Mouse (Mus musculus) kidney, adult 2 months (tissue): ENCODE results near the gene Asb6. TPM values are rescaled to one million over a fixed set of nuclear protein-coding genes. Genes with fewer than 3 reads are reported as not detected.

Experiments
- DNase-seq: peaks from one replicate; pipeline ENCODE4 v3.0.0; 2021
- H3K27ac ChIP-seq: fragments of 200-500 bp; 2 replicates; pipeline ENCODE4 v1.5.1; 2012; ENCODE audit warnings: low read depth, low read length, control low read depth, inconsistent platforms; ENCODE audit not compliant: insufficient read depth
- H3K27me3 ChIP-seq: fragments of 200-500 bp; replicated peaks from 2 replicates; pipeline ENCODE4 v1.6.1; 2012; ENCODE audit warnings: mild to moderate bottlenecking, moderate library complexity, low read length, inconsistent platforms; ENCODE audit not compliant: control insufficient read depth, insufficient read depth
- H3K36me3 ChIP-seq: fragments of 200-500 bp; 2 replicates; pipeline ENCODE4 v1.6.1; 2012; ENCODE audit warnings: mild to moderate bottlenecking, moderate library complexity, low read length, inconsistent platforms; ENCODE audit not compliant: control insufficient read depth, insufficient read depth
- H3K4me1 ChIP-seq: fragments of 200-500 bp; 2 replicates; pipeline ENCODE4 v1.6.1; 2011; ENCODE audit warnings: low read length; ENCODE audit not compliant: control insufficient read depth, insufficient read depth
- H3K4me3 ChIP-seq: fragments of 200-500 bp; 2 replicates; pipeline ENCODE4 v1.5.1; 2011; ENCODE audit warnings: mild to moderate bottlenecking, low read depth, low read length, control low read depth; ENCODE audit not compliant: insufficient read depth
- CTCF ChIP-seq: fragments of 200-500 bp; conservative IDR thresholded peaks from 2 replicates; pipeline ENCODE4 v1.5.1; 2011; ENCODE audit warnings: low read depth, mild to moderate bottlenecking, control low read depth, low read length, moderate library complexity, mixed read lengths; ENCODE audit not compliant: insufficient read depth, insufficient read length
- POLR2A ChIP-seq: fragments of 200-500 bp; IDR thresholded peaks from one replicate; pipeline ENCODE4 v1.6.1; 2011; ENCODE audit warnings: low read depth, low read length, control low read depth
- WGBS: fragments of 180-500 bp; shearing (Covaris S2); methylation state at CpG from one replicate; pipeline ENCODE4 v1.1.7; 2018; 5-methylcytosine and 5-hydroxymethylcytosine counted together
- polyA plus RNA-seq: library from polyadenylated mRNA; depleted of rRNA; stranded (reverse); fragments of >200 nt; gene quantifications from 2 replicates; pipeline ENCODE4 v1.2.3, GENCODE M21; 2012

Gene Asb6
- polyA plus RNA-seq, 1 experiment, result 24.5 TPM

DNA sequence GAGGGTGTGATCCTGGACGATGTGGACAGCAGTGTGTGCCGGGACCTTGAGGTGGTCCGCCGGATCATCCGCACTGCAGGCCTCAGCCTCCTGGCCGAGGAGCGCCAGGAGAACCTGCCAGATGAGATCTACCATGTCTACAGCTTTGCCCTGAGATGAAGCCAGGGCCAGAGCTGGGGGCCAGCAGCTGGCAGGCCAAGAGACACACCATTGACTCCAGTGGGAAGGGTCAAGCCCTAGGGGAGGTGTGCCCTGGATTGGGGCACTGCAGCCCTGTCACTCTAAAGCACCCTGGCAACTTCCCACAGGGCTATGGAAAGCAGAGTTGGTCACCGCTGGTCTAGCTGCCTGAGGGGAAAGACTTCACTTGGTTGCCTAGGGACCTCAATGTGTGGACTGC is 7.7 kb downstream of the Asb6 start:
- TF ChIP-seq CTCF (no peak), POLR2A (no peak)
- WGBS, result 90% methylated on average over 8 of the region's 8 CpGs
- Histone ChIP-seq H3K27ac (no peak overlapping the region), H3K27me3 (no peaks in the 10 kb centered on the region), H3K4me1 (peaks cover 7% of the 10 kb centered on the region; the same call in 1 of the 2 replicates), H3K36me3 (no peaks in the 10 kb centered on the region; the same call in 1 of the 2 replicates), H3K4me3 (no peak overlapping the region)
- no peak for DNase-seq

DNA sequence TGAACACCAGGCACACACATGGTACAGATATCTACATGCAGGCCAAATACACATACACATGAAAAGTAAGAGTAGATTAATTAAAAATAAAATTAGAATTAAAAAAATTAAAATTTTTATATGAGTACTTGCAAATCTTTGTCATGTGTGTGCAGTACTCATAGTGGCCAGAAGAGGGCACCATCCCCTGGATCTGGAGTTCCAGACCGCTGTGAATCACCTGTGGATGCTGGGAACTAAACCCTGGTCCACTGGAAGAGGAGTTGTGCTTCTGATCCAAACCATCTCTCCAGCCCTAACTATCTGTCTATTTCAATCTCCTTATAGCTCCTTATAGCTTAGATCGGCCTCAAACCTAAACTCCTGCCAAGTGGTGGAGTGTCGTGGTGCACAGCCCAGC is 9.1 kb downstream of the Asb6 start:
- H3K27ac ChIP-seq, result no peak overlapping the region
- DNase-seq, result no peak
- H3K36me3 ChIP-seq, result no peaks in the 10 kb centered on the region; the same call in 1 of the 2 replicates
- H3K4me3 ChIP-seq, result no peak overlapping the region
- no peaks in the 10 kb centered on the region for H3K4me1 ChIP-seq
- no peak for TF ChIP-seq POLR2A
- 0 out of 2 replicates have a peak, but pooled peaks have one; percentile 28 for TF ChIP-seq CTCF
- WGBS, result 93% methylated on average over 3 of the region's 3 CpGs
- no peaks in the 10 kb centered on the region for H3K27me3 ChIP-seq

DNA sequence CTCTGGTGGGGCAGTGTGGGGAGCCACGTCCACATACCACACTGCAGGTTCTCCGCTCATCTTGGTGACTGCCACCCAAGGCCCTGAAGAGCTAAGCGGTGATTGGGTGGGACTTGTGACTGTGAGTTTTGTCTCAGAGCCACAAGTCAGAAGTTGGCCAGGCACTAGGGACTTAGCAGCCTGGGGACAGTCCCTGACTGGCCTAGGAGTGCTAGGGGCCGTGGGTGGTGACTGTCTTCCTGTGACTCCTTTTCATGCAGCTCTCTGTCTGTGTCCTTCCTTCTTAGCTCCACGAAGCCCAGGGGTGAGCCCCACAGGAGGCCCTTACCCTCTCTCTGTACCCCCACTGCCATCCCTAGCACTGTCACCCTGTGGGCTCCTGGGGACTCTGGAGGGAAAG is 10.3 kb downstream of the Asb6 start:
- H3K36me3 ChIP-seq, result no peaks in the 10 kb centered on the region; the same call in 1 of the 2 replicates
- H3K4me1 ChIP-seq, result no peaks in the 10 kb centered on the region
- DNase-seq, result no peak
- no peak overlapping the region for H3K4me3 ChIP-seq
- H3K27me3 ChIP-seq, result no peaks in the 10 kb centered on the region
- H3K27ac ChIP-seq, result no peak overlapping the region
- 97% methylated on average over 5 of the region's 5 CpGs for WGBS
- TF ChIP-seq CTCF (no peak), POLR2A (no peak)

DNA sequence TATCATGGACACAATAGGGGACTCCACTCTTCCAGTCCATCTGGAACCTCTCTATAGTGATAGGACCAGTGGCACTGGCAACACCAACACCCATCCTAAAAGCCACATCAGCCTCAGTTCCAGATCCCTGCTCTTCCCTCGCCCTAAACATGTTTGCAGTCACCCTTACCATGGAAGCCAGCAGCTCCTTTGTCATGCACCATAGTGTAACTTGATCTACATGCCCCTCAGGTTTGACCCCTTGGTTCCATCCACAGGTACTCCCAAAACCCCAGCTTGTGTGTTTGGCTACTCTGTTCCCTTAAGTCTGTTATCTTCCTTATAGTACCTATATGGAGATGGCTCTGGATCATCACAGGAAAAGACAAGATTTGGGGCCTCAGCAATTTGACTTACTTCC is 13.8 kb downstream of the Asb6 start:
- no peak for DNase-seq
- H3K4me3 ChIP-seq, result no peak overlapping the region
- H3K27ac ChIP-seq, result no peak overlapping the region
- no peaks in the 10 kb centered on the region for H3K36me3 ChIP-seq
- H3K27me3 ChIP-seq, result no peaks in the 10 kb centered on the region
- TF ChIP-seq CTCF (no peak), POLR2A (no peak)
- WGBS, result 97% methylated on average over 1 of the region's 1 CpGs
- H3K4me1 ChIP-seq, result no peaks in the 10 kb centered on the region

DNA sequence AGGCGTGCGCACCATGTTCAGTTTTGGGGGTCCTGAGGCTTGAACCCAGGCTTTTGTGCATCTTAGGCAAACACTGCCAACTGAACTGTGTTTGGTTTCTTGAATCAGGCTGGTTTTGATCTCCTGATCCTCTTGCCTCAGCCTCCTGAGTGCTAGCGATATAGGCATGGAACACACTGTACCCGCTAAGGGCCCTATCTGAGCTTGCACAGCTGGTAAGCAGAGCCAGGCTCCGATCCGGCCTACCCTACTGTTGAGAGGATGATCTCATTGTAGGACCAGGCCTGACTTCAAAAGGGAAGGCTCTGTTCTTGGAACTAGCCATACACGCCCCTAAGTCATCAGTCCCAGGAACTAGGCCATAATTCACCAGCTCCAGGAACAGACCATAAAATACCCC is 19.6 kb downstream of the Asb6 start:
- 70% methylated on average over 7 of the region's 7 CpGs for WGBS
- no peak overlapping the region for H3K27ac ChIP-seq
- DNase-seq, result no peak
- H3K27me3 ChIP-seq, result no peaks in the 10 kb centered on the region
- peaks cover 5% of the 10 kb centered on the region for H3K4me1 ChIP-seq
- H3K36me3 ChIP-seq, result no peaks in the 10 kb centered on the region
- no peak overlapping the region for H3K4me3 ChIP-seq
- TF ChIP-seq CTCF (no peak), POLR2A (no peak)

DNA sequence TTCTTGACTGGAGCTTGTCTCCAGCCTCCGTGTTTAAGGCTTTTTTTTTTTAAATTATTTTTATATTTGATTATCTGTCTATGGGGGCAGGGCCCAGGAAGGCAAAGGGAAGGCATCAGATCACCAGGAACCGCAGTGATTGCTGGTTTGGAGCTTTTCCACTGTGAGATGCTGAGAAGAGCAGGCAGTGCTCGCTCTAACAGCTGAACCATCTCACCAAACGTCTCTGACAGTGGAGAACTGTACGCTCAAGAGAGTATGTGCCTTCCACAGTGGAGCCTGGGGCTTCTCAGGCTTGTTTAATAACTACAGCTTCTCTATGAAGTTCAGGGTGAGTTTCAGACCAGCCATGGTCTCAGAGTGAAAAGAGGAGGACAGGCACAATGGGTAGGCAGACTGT is 20.6 kb downstream of the Asb6 start:
- Histone ChIP-seq H3K4me1 (peaks cover 5% of the 10 kb centered on the region), H3K27ac (no peak overlapping the region), H3K4me3 (no peak overlapping the region), H3K27me3 (no peaks in the 10 kb centered on the region), H3K36me3 (no peaks in the 10 kb centered on the region)
- TF ChIP-seq POLR2A, result no peak
- no peak for TF ChIP-seq CTCF
- WGBS, result 61% methylated on average over 5 of the region's 5 CpGs
- no peak for DNase-seq

DNA sequence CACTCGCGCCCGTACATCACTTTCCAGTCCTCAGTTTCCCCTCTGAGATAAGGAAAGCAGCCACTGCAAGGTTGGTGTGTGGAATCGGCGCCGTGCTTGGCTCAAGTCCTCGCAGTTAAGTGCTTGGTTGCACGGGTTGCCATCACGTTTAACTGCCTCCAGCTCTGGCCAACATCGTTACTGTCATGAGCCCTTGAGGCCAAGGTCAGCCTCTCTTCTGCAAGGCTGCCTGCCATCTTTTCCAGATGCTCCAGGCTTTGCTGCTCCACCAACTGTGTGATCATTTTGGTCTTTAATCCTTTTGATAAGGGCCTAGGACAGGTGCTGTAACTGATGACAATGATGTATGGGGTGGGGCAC is 21.9 kb downstream of the Asb6 start:
- Histone ChIP-seq H3K4me1 (peaks cover 5% of the 10 kb centered on the region), H3K4me3 (peak overlapping the region; percentile 72), H3K27me3 (no peaks in the 10 kb centered on the region), H3K27ac (peak overlapping the region; percentile 41), H3K36me3 (no peaks in the 10 kb centered on the region)
- peak; percentile 21 for DNase-seq
- no peak for TF ChIP-seq POLR2A
- TF ChIP-seq CTCF, result no peak
- 3% methylated on average over 10 of the region's 10 CpGs for WGBS

DNA sequence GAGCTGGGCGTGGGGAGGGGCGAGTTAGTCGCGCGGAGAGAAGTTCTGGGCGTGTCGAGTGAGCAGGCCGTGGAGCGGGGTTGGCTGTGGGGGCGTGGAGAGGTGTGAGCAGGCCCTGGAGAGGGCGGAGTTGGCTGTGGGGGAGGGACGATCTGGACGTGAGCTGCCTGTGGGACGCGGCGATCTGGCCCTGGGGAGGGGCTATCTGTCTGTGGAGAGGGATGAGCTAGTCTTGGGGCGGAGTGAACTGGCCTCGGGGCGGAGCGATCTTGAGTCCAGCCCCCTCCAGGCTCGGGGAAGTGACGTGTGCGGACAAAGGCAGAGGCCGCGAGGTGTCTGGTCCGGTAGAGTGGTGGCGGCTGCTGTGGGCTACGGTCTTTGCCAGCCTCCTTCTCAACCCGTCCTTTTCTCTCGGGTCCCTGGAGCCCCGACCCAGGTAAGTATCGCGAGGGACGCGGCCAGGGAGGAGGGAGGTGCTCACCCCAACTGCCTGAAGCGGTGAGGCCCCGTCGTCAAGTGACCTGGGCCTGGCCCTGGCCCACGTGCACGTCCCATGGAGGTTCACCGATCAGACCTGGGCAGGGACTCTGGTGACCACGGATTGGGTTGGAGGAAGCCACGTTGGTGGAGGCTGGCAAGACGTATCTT is 22.4 kb downstream of the Asb6 start, which contains the start of gene Ntmt1:
Gene Ntmt1 (plus strand): TSS at position 179 of the 648 bp plus-strand sequence.
- peak; percentile 100 for DNase-seq
- Histone ChIP-seq H3K4me3 (peak within 1 kb of the TSS; percentile 72), H3K36me3 (no peaks in the 10 kb centered on the region), H3K27me3 (no peaks in the 10 kb centered on the region), H3K4me1 (peaks cover 5% of the 10 kb centered on the region), H3K27ac (peak within 1 kb of the TSS; percentile 62)
- TF ChIP-seq POLR2A, result peak; percentile 82
- no peak for TF ChIP-seq CTCF
- 1% methylated on average over 44 of the region's 44 CpGs for WGBS
